Mouse (Mus musculus) B cell, adult 67 days (primary cell): ENCODE results near the gene Polr2g. TPM values are rescaled to one million over a fixed set of nuclear protein-coding genes. Genes with fewer than 3 reads are reported as not detected.

Experiments used
- total RNA-seq, 2 experiments: library from RNA; stranded (reverse); gene quantifications; 4 replicates each; pipeline ENCODE4 v1.2.4; 2023

The Polr2g gene
- 10 to 100 TPM; 65.9 to 76.1 TPM for total RNA-seq

DNA sequence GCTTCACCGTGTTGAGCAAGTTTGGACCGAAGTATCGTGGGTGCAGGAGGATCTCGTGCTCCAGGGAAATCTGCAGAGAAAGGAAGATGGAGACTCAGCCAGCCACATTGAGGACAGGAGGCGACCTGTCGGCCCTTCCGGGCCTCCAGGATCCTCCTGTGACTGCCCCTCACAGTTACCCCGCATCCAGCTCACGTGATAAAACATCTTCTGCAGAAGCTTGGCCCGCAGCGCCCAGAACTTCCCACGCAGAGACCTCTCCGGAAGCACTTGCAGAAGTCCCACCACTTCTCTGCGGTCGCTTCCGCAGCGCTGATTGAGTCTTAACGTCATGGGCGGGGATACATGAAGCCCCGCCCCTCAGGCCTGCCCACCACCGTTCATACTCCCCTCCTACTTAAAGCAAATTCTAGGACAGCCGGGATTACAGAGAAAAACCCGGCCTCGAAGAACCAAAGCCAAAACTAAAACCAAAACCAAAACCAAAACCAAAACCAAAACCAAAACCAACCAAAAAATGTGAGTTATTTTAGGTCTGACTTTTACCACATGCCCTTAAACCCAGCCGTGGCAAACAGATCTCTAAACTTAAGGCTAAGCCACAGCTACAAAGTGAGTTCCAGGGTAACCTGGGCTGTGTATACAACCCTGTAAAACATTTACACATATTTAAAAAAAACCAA, at the start of gene Polr2g:
Polr2g (minus strand) TSS at position 314 of the 683 bp plus-strand sequence.

DNA sequence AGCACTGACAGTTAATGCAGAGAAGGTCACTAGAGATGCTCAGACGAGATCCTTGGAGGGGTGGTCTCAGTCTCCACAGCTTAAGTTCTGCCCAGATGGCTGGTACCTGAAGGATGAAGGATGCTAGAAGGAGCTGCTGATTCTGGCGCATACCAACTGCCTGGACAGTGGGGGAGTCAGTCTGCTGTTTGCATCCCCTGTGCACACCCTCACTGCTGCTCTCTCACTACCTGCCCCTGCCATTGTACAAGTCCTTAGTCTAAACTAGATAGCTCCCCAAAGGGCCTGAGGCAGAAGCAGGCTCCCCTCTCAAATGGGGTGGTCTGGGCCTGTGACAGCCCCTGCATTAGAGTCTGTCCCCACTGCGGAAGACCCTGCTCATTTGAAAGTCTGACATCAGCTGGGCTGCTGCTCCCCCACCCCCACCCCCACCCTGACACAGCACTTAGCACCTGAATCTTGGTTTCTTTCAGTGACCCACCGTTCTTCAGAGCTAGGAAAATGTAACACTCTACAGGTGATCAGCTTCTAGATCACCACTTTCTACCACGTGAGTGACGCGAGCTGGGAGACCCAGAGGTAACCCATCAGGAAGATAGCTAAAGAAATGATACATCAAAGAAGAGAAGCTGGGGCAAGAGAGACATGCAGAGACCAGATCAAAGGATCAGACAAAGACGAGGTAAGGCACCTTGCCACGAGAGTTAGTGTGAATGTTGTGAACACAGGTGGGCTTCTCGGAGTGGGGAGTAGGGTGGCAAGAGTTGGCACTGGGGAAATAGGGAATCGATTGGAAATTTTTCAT, 40.9 kb upstream of the Polr2g start, which contains the start of gene Gng3:
Gng3 (minus strand) TSS at position 92 of the 805 bp plus-strand sequence.

GRCm38 (mm10) chr19:8837251-8837791, 38.9 kb upstream of the Polr2g start, which contains the start of gene Bscl2:
Bscl2 (plus strand) TSS chr19:8837467.

GRCm38 (mm10) chr19:8829660-8830059, 31.3 kb upstream of the Polr2g start, which contains the start of gene AC129217.1:
AC129217.1 (plus strand) TSS chr19:8829773.

GRCm38 (mm10) chr19:8819596-8820423, 21.4 kb upstream of the Polr2g start, which contains the start of gene Hnrnpul2:
Hnrnpul2 (plus strand) TSS chr19:8820010.

DNA sequence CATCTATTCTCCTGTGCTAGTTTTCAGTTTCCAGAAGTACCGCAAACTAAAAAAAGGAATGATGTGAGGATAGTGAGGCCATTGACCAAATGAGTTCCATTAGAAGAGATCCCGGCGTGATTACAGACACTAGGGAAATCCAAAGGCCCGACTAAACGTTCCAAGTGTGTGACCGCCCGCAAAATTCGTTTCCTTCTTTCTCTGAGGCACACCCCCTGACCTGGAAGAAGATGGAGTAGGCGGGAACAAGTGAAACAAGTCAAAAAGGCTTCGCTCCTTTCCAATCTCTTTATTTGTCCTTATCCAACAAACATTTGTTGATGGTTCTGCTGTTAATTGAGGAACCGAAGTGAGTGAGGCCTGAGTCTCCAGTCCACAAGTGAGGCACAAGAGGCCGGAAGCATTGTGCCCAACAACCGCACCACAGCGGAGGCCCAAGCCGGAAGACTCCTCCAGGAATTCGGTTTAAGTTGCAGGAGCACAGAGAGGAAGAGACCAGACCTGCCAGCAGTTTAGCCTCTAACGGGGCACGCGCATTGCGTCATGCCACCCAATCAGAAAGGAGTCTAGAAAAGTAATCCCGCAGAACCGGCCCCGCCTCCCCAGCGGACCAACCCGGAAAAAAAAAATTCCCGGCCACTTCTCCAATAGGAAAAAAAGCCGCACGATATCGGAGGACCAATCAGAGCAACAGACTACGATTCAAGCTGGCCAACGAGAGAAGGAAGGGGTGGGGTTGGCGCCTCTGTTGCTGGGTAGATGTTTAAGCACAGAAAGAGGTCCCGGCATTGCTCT, 20.6 kb upstream of the Polr2g start, which contains the start of gene Ttc9c:
Ttc9c (minus strand) TSS at position 533 of the 795 bp plus-strand sequence.

DNA sequence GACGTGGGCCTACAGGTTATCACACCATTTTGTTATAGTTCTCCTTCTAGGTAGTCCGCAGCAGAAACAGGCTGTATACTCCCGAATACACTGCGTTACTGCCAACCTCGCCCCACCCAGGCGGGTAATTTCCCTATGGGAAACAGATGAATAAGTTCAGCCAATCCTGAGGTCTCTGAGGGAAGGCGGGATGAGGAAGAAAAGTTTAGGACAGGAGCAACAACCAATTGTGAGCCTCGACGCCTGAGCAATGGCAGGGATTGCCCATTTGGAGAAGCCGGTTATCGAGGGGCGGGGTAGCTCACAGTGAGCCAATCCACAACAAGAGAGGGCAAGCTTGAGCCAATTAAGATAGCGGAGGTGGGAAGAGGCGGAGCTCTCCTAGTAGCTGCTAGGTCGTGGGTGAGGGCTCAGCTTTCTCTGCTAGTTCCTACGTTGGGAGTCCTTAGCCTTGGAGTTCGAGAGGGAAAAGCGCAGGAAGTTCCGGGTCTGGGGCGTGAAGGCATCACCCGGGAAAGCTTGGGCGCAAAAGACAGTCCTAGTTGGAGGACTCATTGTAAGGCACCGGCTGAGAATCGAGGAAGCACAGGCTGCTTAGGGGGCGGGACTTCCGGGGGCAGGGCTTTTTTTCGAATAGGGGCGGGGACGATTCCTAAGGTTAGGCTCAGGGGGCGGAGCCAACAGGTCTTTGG, 3.9 kb upstream of the Polr2g start, which contains the start of gene Zbtb3:
Zbtb3 (plus strand) TSS at position 426 of the 692 bp plus-strand sequence.

DNA sequence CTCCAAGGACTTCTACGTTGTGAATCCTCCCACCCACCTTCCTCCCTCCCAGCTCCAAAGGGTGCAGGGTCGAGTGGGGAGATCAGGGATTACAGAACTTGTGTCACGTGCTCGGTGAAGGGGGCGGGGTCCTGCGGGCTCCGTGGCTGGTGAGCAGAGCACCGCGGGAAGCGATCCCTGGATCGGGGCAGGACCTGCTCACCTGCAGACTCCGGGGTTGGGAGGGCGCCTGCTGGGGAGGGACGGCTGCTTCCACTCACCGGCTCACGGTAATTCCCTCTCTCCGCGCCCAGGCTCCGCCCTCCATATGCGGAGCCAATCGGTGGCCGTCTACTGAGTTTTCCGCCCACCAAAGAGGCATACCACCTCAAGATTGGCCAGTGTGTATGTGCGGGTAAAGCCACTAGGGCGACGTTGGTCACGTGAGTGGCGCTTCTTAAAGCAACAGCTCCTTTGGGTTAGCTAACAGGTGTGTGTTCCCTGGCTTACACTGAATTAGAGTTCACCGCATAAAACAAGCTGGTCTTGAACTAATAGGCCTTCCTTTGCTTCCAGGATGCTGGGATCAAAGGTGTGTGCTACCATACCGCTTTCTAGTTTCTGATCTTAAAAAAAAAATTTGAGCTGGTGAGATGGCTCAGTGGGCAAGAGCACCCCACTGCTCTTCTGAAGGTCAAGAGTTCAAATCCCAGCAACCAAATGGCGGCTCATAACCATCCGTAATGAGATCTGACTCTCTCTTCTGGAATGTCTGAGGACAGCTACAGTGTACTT, 12.2 kb downstream of the Polr2g start, which contains the start of gene Taf6l:
Taf6l (minus strand) TSS at position 410 of the 774 bp plus-strand sequence.

DNA sequence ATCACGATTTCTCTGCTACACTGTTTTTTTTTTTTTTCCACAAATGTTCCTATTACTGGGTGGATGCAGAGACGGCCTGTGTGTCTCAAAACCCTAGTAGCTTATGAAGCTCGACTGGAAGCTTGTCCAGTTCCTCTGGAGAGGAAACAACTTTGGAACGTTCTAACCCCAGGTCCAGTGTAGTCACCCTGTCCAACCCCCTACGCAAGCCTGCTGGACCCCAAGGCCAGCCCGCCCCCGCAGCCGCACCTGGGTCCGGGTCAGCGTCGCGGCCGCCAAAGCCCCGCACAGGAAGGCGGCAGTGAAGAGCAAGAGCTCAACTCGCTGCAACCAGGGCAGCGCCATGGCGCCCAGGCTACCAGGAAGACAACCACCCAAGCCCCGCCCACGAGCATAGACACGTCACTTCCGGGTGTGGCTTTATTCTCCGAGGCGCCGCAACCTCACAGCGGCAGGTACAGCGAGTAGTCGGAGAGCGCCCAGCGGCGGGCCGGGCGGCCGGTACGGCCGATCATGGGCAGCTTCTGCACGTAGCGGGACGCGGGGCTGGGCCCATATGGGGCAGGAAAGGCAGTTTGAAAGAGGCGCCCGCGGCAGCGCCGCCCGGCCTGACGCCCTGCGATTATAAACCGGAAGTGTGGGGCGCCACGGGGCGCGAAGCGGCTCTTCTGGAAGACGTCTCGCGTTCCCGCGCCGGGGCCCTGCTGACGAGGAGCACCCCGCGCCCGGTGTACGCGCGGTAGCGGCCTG, 24.1 kb downstream of the Polr2g start, which contains the start of gene Tmem179b:
Tmem179b (minus strand) TSS at position 382 of the 750 bp plus-strand sequence.

DNA sequence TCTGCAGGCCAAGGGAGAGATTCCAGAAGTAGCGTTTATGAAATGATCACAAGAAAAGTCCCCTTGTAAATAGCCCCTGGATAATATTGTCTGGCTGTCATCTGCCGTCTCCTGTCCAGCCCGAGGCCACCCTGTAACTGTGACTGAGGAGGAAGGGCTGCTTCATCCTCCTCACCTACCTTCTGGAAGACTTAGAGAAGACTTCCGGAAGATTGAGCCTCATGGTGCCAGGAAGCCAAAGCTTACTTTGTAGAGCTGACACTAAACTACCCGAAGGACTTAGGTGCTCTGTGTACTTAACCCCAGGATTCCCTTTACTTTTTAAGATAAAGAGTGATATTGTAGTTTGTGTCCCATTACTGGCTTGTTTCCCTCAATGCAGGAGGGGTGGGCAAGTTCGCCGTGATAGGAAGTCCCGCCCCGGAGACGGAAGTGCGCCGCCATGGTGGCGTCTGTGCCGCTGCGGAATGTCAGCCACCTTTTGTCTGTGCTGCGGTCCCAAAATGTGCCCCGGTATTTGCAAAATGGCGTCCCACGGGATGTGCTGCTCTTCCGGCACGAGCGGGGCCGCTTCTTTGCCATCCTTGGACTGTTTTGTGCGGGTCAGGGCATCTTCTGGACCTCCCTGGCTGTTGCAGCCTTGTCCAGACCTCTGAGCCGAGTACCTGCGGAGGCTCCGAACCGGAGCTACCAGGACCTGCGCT, 27.7 kb downstream of the Polr2g start, which contains the start of gene Tmem223:
Tmem223 (plus strand) TSS at position 430 of the 704 bp plus-strand sequence.

DNA sequence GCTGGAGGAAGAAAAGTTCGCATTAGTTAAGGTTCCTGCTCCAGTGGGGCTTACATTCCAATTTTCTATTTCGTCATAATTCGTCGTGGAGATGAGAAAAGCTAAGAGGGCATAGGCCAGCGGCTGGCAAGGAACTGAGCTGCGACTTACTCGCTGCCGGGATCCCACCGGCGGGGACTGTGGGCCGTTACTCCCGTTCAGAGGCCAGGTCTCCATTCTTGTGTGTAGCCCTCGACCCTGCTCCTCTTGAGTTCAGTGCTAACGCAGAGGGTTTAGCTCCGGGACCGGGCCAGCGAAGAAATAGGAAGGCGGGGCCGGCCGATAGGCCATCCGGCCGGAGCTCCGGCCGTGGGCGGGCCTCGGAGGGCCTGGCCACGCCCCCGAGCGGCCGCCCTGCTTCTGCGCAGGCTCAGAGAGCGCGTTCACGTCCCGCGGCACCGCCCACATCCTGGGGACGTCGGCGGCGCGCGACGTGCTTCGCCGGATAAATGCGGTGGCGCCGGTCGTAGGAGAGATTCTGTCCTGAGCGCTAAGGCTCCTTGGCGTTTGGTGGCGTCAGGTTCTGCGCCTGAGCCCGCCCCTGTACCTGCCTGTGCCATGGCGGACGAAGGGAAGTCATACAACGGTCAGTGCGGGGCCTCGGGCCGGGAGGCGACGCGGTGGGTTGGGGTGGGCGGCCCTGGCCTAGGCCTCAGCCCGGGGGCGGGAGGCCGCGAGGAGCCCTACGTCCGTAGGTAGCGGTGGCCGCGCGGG, 41.6 kb downstream of the Polr2g start, which contains the start of gene Nxf1:
Nxf1 (plus strand) TSS at position 439 of the 753 bp plus-strand sequence.

Other genes with a start within 250 kb of the Polr2g start
- gene Slc22a8, start 207.3 kb downstream of the Polr2g start, total RNA-seq, result not detected
- gene Slc22a6, start 180.5 kb downstream of the Polr2g start, total RNA-seq, result not detected
- gene Chrm1, start 134.8 kb downstream of the Polr2g start, total RNA-seq, result not detected
- 100 to 1,000 TPM; 180 to 183 TPM for gene Slc3a2, start 75.2 kb downstream of the Polr2g start, total RNA-seq
- 10 to 100 TPM; 76.8 to 87.1 TPM for gene Wdr74, start 62.8 kb downstream of the Polr2g start, total RNA-seq
- gene 1700092M07Rik, start 57.9 kb downstream of the Polr2g start, total RNA-seq, result 1 to 10 TPM; 2.0 to 8.3 TPM
- gene Stx5a, start 57.2 kb downstream of the Polr2g start, total RNA-seq, result 100 to 1,000 TPM; 223 to 260 TPM
- 100 to 1,000 TPM; 409 to 456 TPM for gene Nxf1, start 41.5 kb downstream of the Polr2g start, total RNA-seq
- 10 to 100 TPM; 30.9 to 34.0 TPM for gene Tmem223, start 27.6 kb downstream of the Polr2g start, total RNA-seq
- gene Tmem179b, start 24.1 kb downstream of the Polr2g start, total RNA-seq, result 10 to 100 TPM; 79.4 to 81.3 TPM
- 10 to 100 TPM; 24.0 to 26.3 TPM for gene Taf6l, start 12.2 kb downstream of the Polr2g start, total RNA-seq
- 1 to 10 TPM; 2.3 to 4.3 TPM for gene Zbtb3, start 4.0 kb upstream of the Polr2g start, total RNA-seq
- gene Ttc9c, start 20.8 kb upstream of the Polr2g start, total RNA-seq, result 10 to 100 TPM; 33.8 to 36.0 TPM
- gene Hnrnpul2, start 21.4 kb upstream of the Polr2g start, total RNA-seq, result 100 to 1,000 TPM; 125 TPM
- 10 to 100 TPM in 1 of 2 experiments, 1 to 10 TPM in 1; 8.7 to 10.4 TPM for gene AC129217.1, start 31.2 kb upstream of the Polr2g start, total RNA-seq
- 10 to 100 TPM; 55.4 to 56.3 TPM for gene Bscl2, start 38.9 kb upstream of the Polr2g start, total RNA-seq
- under 1 TPM in 1 of 2 experiments, not detected in 1; 0.32 TPM for gene Gng3, start 40.6 kb upstream of the Polr2g start, total RNA-seq
- gene Lrrn4cl, start 52.2 kb upstream of the Polr2g start, total RNA-seq, result 1 to 10 TPM; 1.1 TPM
- gene Ubxn1, start 72.9 kb upstream of the Polr2g start, total RNA-seq, result 100 to 1,000 TPM; 134 to 139 TPM
- gene Uqcc3, start 82.3 kb upstream of the Polr2g start, total RNA-seq, result 10 to 100 TPM; 21.7 to 24.6 TPM
- 10 to 100 TPM; 11.1 to 35.5 TPM for gene Lbhd1, start 85.2 kb upstream of the Polr2g start, total RNA-seq
- not detected for gene Gm49403, start 85.4 kb upstream of the Polr2g start, total RNA-seq
- gene 1810009A15Rik, start 90.3 kb upstream of the Polr2g start, total RNA-seq, result 10 to 100 TPM; 40.7 to 46.3 TPM
- gene Gm49416, start 90.3 kb upstream of the Polr2g start, total RNA-seq, result 1 to 10 TPM; 1.1 to 5.3 TPM
- 10 to 100 TPM; 24.6 to 25.0 TPM for gene Ints5, start 94.4 kb upstream of the Polr2g start, total RNA-seq
- 100 to 1,000 TPM; 172 to 180 TPM for gene Ganab, start 99.5 kb upstream of the Polr2g start, total RNA-seq
- gene B3gat3, start 121.8 kb upstream of the Polr2g start, total RNA-seq, result 10 to 100 TPM; 76.7 to 80.8 TPM
- gene Rom1, start 130.8 kb upstream of the Polr2g start, total RNA-seq, result 1 to 10 TPM; 3.3 to 5.6 TPM
- gene Eml3, start 131.0 kb upstream of the Polr2g start, total RNA-seq, result 100 to 1,000 TPM in 1 of 2 experiments, 10 to 100 TPM in 1; 97.3 to 108 TPM
- gene Mta2, start 143.3 kb upstream of the Polr2g start, total RNA-seq, result 100 to 1,000 TPM; 217 to 227 TPM
- 10 to 100 TPM; 41.2 to 44.8 TPM for gene Tut1, start 155.3 kb upstream of the Polr2g start, total RNA-seq
- gene Eef1g, start 168.5 kb upstream of the Polr2g start, total RNA-seq, result 100 to 1,000 TPM; 517 to 551 TPM
- gene Ahnak, start 190.7 kb upstream of the Polr2g start, total RNA-seq, result 100 to 1,000 TPM in 1 of 2 experiments, 10 to 100 TPM in 1; 94.3 to 151 TPM